Mouse (Mus musculus): Measurements from ENCODE around the gene Gpr65.

Gene Gpr65

GRCm38 (mm10) chr12:98283487-98283860, 15.0 kb downstream of the Gpr65 start:
- DNase-seq: no peak

- DNase-seq: no peak
Measured at GRCm38 (mm10) chr12:98284477-98284876, 16.0 kb downstream of the Gpr65 start.

DNA sequence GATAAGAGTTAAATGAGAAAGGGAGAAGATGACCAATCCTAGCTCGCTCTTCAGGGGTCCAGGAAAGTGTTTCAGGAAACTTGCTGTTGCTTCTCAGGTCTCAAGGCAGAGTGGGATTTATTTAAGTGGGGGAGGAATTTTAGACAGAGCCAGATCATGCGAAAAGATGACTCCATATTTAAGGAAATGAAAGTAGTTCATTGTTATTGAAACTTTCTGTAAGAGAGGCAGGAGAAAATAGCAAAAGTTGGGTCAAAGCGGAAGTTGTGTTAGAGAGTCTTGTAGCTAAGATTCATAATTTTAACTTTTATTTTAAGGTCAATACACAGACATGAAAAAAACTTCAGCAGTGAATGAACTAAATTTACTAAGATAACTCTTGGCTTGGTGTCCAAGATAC, 22.0 kb downstream of the Gpr65 start:
- no peak for DNase-seq

- no peak for DNase-seq
Measured at GRCm38 (mm10) chr12:98292278-98292677, 23.8 kb downstream of the Gpr65 start.

- DNase-seq: no peak
Measured at GRCm38 (mm10) chr12:98294241-98294640, 25.8 kb downstream of the Gpr65 start.

DNA sequence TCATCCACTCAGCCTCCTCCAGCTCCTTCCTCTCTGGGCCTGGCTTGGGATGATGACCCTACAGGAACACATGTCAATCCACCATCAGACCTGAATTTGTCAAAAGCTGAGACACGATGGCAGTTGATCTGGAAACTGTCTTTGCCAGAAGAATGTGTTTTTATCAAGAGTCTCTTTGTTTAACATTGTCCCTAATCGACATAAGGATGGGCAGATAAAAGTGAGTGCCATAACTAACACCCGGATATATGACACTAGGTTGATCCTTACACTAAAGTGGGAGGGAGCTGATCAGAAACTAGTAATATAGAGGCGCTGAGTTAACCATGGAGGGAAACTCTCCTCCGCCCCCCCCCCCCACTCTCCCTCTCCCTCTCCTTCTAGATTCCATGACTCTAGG, 33.5 kb downstream of the Gpr65 start:
- no peak for DNase-seq

DNA sequence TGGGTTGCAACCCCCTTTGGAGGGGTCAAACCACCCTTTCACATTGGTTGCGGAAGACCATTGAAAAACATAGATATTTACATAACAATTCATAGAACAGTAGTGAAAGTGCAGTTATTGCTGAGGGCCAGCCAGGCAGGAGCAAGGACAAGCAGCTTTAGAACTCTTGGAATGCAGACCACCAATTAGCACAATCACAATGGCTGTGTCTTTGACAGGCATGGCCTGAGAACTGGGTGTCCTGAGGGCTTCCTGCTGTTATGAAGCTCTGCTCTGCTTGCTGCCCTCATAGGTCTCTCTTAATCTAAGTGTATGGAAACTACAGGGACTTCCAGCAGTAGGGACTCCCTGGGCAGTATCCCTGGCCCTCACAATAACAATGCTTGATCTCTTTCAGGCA, 34.6 kb downstream of the Gpr65 start:
- no peak for DNase-seq

- DNase-seq: no peak
Measured at GRCm38 (mm10) chr12:98307179-98307915, 38.9 kb downstream of the Gpr65 start.

DNA sequence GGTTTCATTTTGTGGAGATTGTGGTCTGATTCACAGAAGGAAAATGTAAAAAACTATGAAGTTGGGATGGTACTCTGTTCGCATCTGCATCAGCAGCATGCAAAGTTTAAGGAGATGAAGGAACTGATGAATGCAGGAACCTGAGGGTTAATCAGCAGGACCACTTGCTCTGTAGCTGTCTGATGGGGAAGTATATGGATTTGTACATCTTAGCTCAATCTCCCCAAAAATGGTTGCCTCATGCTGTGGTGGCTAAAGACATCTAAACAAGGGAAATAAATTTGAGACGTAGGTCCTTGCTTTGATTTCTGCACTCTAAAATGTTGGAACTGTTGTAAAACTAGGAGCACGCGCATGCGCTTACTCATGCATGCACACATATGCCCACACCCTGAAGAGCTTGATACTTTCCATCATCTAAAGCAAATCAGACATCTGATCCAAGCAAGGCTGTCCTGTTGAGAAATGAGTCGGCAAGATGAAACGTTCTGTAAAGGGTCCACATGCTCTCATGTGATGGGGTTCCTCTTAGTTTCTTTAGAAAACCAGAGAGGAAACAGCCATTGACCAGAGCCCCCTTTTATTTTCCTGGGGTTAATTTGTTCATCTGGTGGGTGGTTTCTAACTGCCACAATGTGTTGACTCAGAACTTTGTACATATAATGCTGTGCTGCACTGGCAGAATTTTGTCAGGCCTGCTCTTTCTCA, 43.1 kb downstream of the Gpr65 start:
- DNase-seq: no peak

DNA sequence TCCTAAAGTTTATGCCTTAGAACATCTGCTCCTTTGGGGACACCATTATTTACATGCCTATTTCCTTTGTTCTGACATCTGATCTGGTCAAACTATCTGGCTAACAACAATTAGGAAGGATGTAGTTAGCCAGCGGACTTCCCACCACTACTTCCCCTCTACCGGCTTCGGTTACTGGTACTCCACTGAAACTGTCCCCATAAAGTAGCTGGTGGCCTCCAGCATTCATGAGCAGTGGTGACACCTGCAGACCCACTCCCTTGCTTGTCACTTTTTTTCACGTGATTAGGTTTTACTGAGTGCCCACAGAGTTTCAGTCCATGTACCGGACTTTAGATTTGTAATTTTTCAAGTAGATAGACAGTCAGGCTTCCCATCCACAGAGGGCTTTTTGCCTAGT, 47.5 kb downstream of the Gpr65 start:
- no peak for DNase-seq

GRCm38 (mm10) chr12:98317718-98318340, 49.4 kb downstream of the Gpr65 start:
- no peak for DNase-seq

- DNase-seq: no peak
Measured at GRCm38 (mm10) chr12:98322426-98322825, 54.0 kb downstream of the Gpr65 start.

DNA sequence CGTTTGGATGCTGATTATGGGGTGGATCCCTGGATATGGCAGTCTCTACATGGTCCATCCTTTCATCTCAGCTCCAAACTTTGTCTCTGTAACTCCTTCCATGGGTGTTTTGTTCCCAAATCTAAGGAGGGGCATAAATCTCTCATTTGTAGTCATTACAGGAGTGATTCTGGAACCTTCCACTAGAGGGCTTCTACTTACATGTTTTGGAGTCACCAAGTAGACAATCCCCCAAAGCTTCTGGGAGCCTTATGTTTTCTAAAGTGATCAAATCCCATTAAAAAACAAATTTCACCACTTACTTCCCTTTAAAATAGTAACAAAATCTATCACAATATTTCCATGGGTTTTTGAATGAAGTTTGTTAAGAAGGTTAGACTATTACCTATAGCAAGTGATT, 55.7 kb downstream of the Gpr65 start:
- DNase-seq: peak; percentile 75

Measured in embryo, embryonic 11 days (tissue).